Mouse (Mus musculus): ENCODE data around the gene Gm28043. TPM values are rescaled to one million over a fixed set of nuclear protein-coding genes. Genes with fewer than 3 reads are reported as not detected.

Gene Gm28043
- polyA plus RNA-seq (2012; rRNA removed): 0.20 and 0.28 TPM in 2 replicates

GRCm38 (mm10) chr17:29614115-29615023 lies at the start of gene Gm28043, which contains the start of gene Rnf8:
TSS of gene Gm28043 (plus strand) at chr17:29614876.
TSS of gene Rnf8 (plus strand) at chr17:29614790.
- WGBS: under 1% methylated on average over 52 of the region's 52 CpGs
- TF ChIP-seq CTCF (IDR thresholded peaks at IDR 0.05; ENCODE audit: extremely low read depth, insufficient read length, insufficient replicate concordance, low read depth, low read length) (peak; percentile 87; the same call in 1 of the 2 replicates), POLR2A (IDR thresholded peaks at IDR 0.05; ENCODE audit: low read depth, low read length) (peak; percentile 86)
- peak within 1 kb of the TSS; percentile 91 for H3K4me3 ChIP-seq (ENCODE audit: low read depth, low read length)
- peaks cover 12% of the 10 kb centered on the region; the same call in 1 of the 2 replicates for H3K4me1 ChIP-seq (ENCODE audit: control insufficient read depth, insufficient read depth, insufficient read length, low read length)
- no peaks in the 10 kb centered on the region for H3K27me3 ChIP-seq (ENCODE audit: control insufficient read depth, insufficient read depth, low read length)
- H3K27ac ChIP-seq (ENCODE audit: insufficient read depth, low read depth, low read length): peak within 1 kb of the TSS; percentile 70
- H3K36me3 ChIP-seq (ENCODE audit: control insufficient read depth, insufficient read depth, low read length): peaks cover 3% of the 10 kb centered on the region; the same call in 1 of the 2 replicates

- Histone ChIP-seq H3K27ac (ENCODE audit: insufficient read depth, low read depth, low read length) (no peak overlapping the region), H3K36me3 (ENCODE audit: control insufficient read depth, insufficient read depth, low read length) (peaks cover 32% of the 10 kb centered on the region), H3K27me3 (ENCODE audit: control insufficient read depth, insufficient read depth, low read length) (no peaks in the 10 kb centered on the region), H3K4me1 (ENCODE audit: control insufficient read depth, insufficient read depth, insufficient read length, low read length) (no peaks in the 10 kb centered on the region), H3K4me3 (ENCODE audit: low read depth, low read length) (no peak overlapping the region)
- TF ChIP-seq POLR2A (IDR thresholded peaks at IDR 0.05; ENCODE audit: low read depth, low read length) (no peak), CTCF (IDR thresholded peaks at IDR 0.05; ENCODE audit: extremely low read depth, insufficient read length, insufficient replicate concordance, low read depth, low read length) (no peak)
- 95% methylated on average over 5 of the region's 5 CpGs for WGBS
These were observed 49.2 kb upstream of the Gm28043 start for GRCm38 (mm10) chr17:29565521-29565920.

GRCm38 (mm10) chr17:29568435-29568834 lies 46.2 kb upstream of the Gm28043 start:
- H3K27me3 ChIP-seq (ENCODE audit: control insufficient read depth, insufficient read depth, low read length): no peaks in the 10 kb centered on the region
- WGBS: 91% methylated on average over 15 of the region's 15 CpGs
- no peak overlapping the region for H3K4me3 ChIP-seq (ENCODE audit: low read depth, low read length)
- peaks cover 55% of the 10 kb centered on the region for H3K36me3 ChIP-seq (ENCODE audit: control insufficient read depth, insufficient read depth, low read length)
- TF ChIP-seq POLR2A (IDR thresholded peaks at IDR 0.05; ENCODE audit: low read depth, low read length) (no peak), CTCF (IDR thresholded peaks at IDR 0.05; ENCODE audit: extremely low read depth, insufficient read length, insufficient replicate concordance, low read depth, low read length) (no peak)
- no peak overlapping the region for H3K27ac ChIP-seq (ENCODE audit: insufficient read depth, low read depth, low read length)
- no peaks in the 10 kb centered on the region for H3K4me1 ChIP-seq (ENCODE audit: control insufficient read depth, insufficient read depth, insufficient read length, low read length)

GRCm38 (mm10) chr17:29569831-29570230 lies 44.8 kb upstream of the Gm28043 start:
- H3K27me3 ChIP-seq (ENCODE audit: control insufficient read depth, insufficient read depth, low read length): no peaks in the 10 kb centered on the region
- H3K36me3 ChIP-seq (ENCODE audit: control insufficient read depth, insufficient read depth, low read length): peaks cover 51% of the 10 kb centered on the region
- no peaks in the 10 kb centered on the region for H3K4me1 ChIP-seq (ENCODE audit: control insufficient read depth, insufficient read depth, insufficient read length, low read length)
- TF ChIP-seq POLR2A (IDR thresholded peaks at IDR 0.05; ENCODE audit: low read depth, low read length) (no peak), CTCF (IDR thresholded peaks at IDR 0.05; ENCODE audit: extremely low read depth, insufficient read length, insufficient replicate concordance, low read depth, low read length) (no peak)
- H3K4me3 ChIP-seq (ENCODE audit: low read depth, low read length): no peak overlapping the region
- WGBS: 92% methylated on average over 6 of the region's 6 CpGs
- H3K27ac ChIP-seq (ENCODE audit: insufficient read depth, low read depth, low read length): no peak overlapping the region

GRCm38 (mm10) chr17:29579579-29580126 lies 35.0 kb upstream of the Gm28043 start:
- 30% methylated on average over 4 of the region's 4 CpGs for WGBS
- Histone ChIP-seq H3K27me3 (ENCODE audit: control insufficient read depth, insufficient read depth, low read length) (no peaks in the 10 kb centered on the region), H3K27ac (ENCODE audit: insufficient read depth, low read depth, low read length) (peak overlapping the region; percentile 79), H3K4me3 (ENCODE audit: low read depth, low read length) (peak overlapping the region; percentile 4; the same call in 1 of the 2 replicates), H3K4me1 (ENCODE audit: control insufficient read depth, insufficient read depth, insufficient read length, low read length) (peaks cover 18% of the 10 kb centered on the region; the same call in 1 of the 2 replicates), H3K36me3 (ENCODE audit: control insufficient read depth, insufficient read depth, low read length) (peaks cover 28% of the 10 kb centered on the region)
- TF ChIP-seq POLR2A (IDR thresholded peaks at IDR 0.05; ENCODE audit: low read depth, low read length): no peak
- no peak for TF ChIP-seq CTCF (IDR thresholded peaks at IDR 0.05; ENCODE audit: extremely low read depth, insufficient read length, insufficient replicate concordance, low read depth, low read length)

- 86% methylated on average over 5 of the region's 5 CpGs for WGBS
- H3K27me3 ChIP-seq (ENCODE audit: control insufficient read depth, insufficient read depth, low read length): no peaks in the 10 kb centered on the region
- peaks cover 9% of the 10 kb centered on the region for H3K36me3 ChIP-seq (ENCODE audit: control insufficient read depth, insufficient read depth, low read length)
- peaks cover 16% of the 10 kb centered on the region; the same call in 1 of the 2 replicates for H3K4me1 ChIP-seq (ENCODE audit: control insufficient read depth, insufficient read depth, insufficient read length, low read length)
- no peak overlapping the region for H3K4me3 ChIP-seq (ENCODE audit: low read depth, low read length)
- no peak for TF ChIP-seq POLR2A (IDR thresholded peaks at IDR 0.05; ENCODE audit: low read depth, low read length)
- no peak for TF ChIP-seq CTCF (IDR thresholded peaks at IDR 0.05; ENCODE audit: extremely low read depth, insufficient read length, insufficient replicate concordance, low read depth, low read length)
- no peak overlapping the region for H3K27ac ChIP-seq (ENCODE audit: insufficient read depth, low read depth, low read length)
These were observed 31.1 kb upstream of the Gm28043 start for GRCm38 (mm10) chr17:29583569-29583968.

- Histone ChIP-seq H3K4me1 (ENCODE audit: control insufficient read depth, insufficient read depth, insufficient read length, low read length) (peaks cover 9% of the 10 kb centered on the region; the same call in 1 of the 2 replicates), H3K27ac (ENCODE audit: insufficient read depth, low read depth, low read length) (no peak overlapping the region), H3K36me3 (ENCODE audit: control insufficient read depth, insufficient read depth, low read length) (peaks cover 3% of the 10 kb centered on the region), H3K4me3 (ENCODE audit: low read depth, low read length) (no peak overlapping the region), H3K27me3 (ENCODE audit: control insufficient read depth, insufficient read depth, low read length) (no peaks in the 10 kb centered on the region)
- 86% methylated on average over 5 of the region's 5 CpGs for WGBS
- no peak for TF ChIP-seq POLR2A (IDR thresholded peaks at IDR 0.05; ENCODE audit: low read depth, low read length)
- TF ChIP-seq CTCF (IDR thresholded peaks at IDR 0.05; ENCODE audit: extremely low read depth, insufficient read length, insufficient replicate concordance, low read depth, low read length): no peak
These were observed 30.4 kb upstream of the Gm28043 start for GRCm38 (mm10) chr17:29584306-29584705.

All from small intestine, adult 2 months (tissue).